Mouse (Mus musculus): Measurements from ENCODE around the gene Rftn1. TPM values are rescaled to one million over a fixed set of nuclear protein-coding genes. Genes with fewer than 3 reads are reported as not detected.

The Rftn1 gene
- total and polyA plus RNA-seq, 2 experiments from 2014 or later, result 19.7 to 44.4 TPM

DNA sequence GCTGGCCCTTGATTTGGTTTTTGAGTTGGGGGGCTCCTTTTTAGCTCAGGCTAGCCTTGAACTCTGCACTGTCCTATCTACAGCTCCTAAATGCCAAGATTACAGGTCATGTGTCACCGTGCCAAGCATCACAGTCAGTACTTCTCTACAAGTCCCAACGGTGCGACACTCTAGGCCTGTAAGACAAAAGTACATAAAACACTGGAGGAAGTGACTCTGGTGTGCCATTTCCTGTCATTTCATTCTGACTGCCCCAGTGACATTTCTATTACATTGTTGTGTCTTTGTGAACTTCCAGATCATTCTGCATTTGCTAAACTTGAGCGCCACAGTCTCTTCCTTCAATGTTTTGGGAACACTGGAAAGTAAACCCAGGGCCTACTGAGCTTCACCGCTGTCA lies 4.9 kb downstream of the Rftn1 start:
- WGBS, result 88% methylated on average over 5 of the region's 5 CpGs
- Histone ChIP-seq H3K36me3 (ENCODE audit: insufficient read depth, low read length) (no peaks in the 10 kb centered on the region), H3K4me3 (ENCODE audit: low read length) (no peak overlapping the region)

GRCm38 (mm10) chr17:50185083-50185482 lies 5.4 kb downstream of the Rftn1 start:
- Histone ChIP-seq H3K36me3 (ENCODE audit: insufficient read depth, low read length) (no peaks in the 10 kb centered on the region), H3K9me3 (ENCODE audit: low read length) (no peaks in the 10 kb centered on the region), H3K4me1 (ENCODE audit: insufficient read depth, low read length) (peaks cover 11% of the 10 kb centered on the region), H3K27ac (no peak overlapping the region), H3K9ac (replicated peaks; ENCODE audit: low read length) (no peak overlapping the region), H3K4me3 (ENCODE audit: low read length) (no peak overlapping the region), H3K27me3 (ENCODE audit: insufficient read depth, low read length) (no peaks in the 10 kb centered on the region), H3K4me2 (ENCODE audit: low read depth, low read length) (no peak overlapping the region)
- ATAC-seq (no peak), DNase-seq (ENCODE audit: low spot score) (no peak)
- no peak for TF ChIP-seq CTCF (IDR thresholded peaks at IDR 0.05; ENCODE audit: low read depth)
- WGBS, result 87% methylated on average over 4 of the region's 4 CpGs

More for the DNA sequence above, 4.9 kb downstream of the Rftn1 start:
- DNase-seq (ENCODE audit: low spot score), result no peak
- Histone ChIP-seq H3K4me2 (ENCODE audit: low read depth, low read length) (no peak overlapping the region), H3K27me3 (ENCODE audit: insufficient read depth, low read length) (no peaks in the 10 kb centered on the region), H3K9ac (replicated peaks; ENCODE audit: low read length) (no peak overlapping the region), H3K9me3 (ENCODE audit: low read length) (no peaks in the 10 kb centered on the region), H3K27ac (no peak overlapping the region), H3K4me1 (ENCODE audit: insufficient read depth, low read length) (peaks cover 11% of the 10 kb centered on the region)
- no peak for ATAC-seq
- TF ChIP-seq CTCF (IDR thresholded peaks at IDR 0.05; ENCODE audit: low read depth), result no peak

GRCm38 (mm10) chr17:50184217-50185038 lies 6.0 kb downstream of the Rftn1 start:
- H3K9ac ChIP-seq (replicated peaks; ENCODE audit: low read length), result no peak overlapping the region
- no peak for DNase-seq (ENCODE audit: low spot score)
- H3K4me3 ChIP-seq (ENCODE audit: low read length), result no peak overlapping the region
- H3K4me1 ChIP-seq (ENCODE audit: insufficient read depth, low read length), result peaks cover 8% of the 10 kb centered on the region
- no peak overlapping the region for H3K4me2 ChIP-seq (ENCODE audit: low read depth, low read length)
- ATAC-seq, result no peak
- no peaks in the 10 kb centered on the region for H3K27me3 ChIP-seq (ENCODE audit: insufficient read depth, low read length)
- no peaks in the 10 kb centered on the region for H3K9me3 ChIP-seq (ENCODE audit: low read length)
- no peaks in the 10 kb centered on the region for H3K36me3 ChIP-seq (ENCODE audit: insufficient read depth, low read length)
- no peak overlapping the region for H3K27ac ChIP-seq
- 62% methylated on average over 12 of the region's 12 CpGs for WGBS
- TF ChIP-seq CTCF (IDR thresholded peaks at IDR 0.05; ENCODE audit: low read depth), result no peak

GRCm38 (mm10) chr17:50183300-50183699 lies 7.2 kb downstream of the Rftn1 start:
- no peak for ATAC-seq
- no peak overlapping the region for H3K4me3 ChIP-seq (ENCODE audit: low read length)
- H3K36me3 ChIP-seq (ENCODE audit: insufficient read depth, low read length), result no peaks in the 10 kb centered on the region
- WGBS, result 60% methylated on average over 4 of the region's 4 CpGs
- H3K9me3 ChIP-seq (ENCODE audit: low read length), result no peaks in the 10 kb centered on the region
- H3K9ac ChIP-seq (replicated peaks; ENCODE audit: low read length), result no peak overlapping the region
- no peak overlapping the region for H3K4me2 ChIP-seq (ENCODE audit: low read depth, low read length)
- H3K27ac ChIP-seq, result no peak overlapping the region
- no peak for TF ChIP-seq CTCF (IDR thresholded peaks at IDR 0.05; ENCODE audit: low read depth)
- H3K4me1 ChIP-seq (ENCODE audit: insufficient read depth, low read length), result peaks cover 8% of the 10 kb centered on the region
- no peak for DNase-seq (ENCODE audit: low spot score)
- H3K27me3 ChIP-seq (ENCODE audit: insufficient read depth, low read length), result no peaks in the 10 kb centered on the region

- Histone ChIP-seq H3K27me3 (ENCODE audit: insufficient read depth, low read length) (no peaks in the 10 kb centered on the region), H3K9me3 (ENCODE audit: low read length) (no peaks in the 10 kb centered on the region), H3K27ac (no peak overlapping the region), H3K4me3 (ENCODE audit: low read length) (no peak overlapping the region), H3K4me2 (ENCODE audit: low read depth, low read length) (no peak overlapping the region), H3K9ac (replicated peaks; ENCODE audit: low read length) (no peak overlapping the region), H3K4me1 (ENCODE audit: insufficient read depth, low read length) (peaks cover 8% of the 10 kb centered on the region), H3K36me3 (ENCODE audit: insufficient read depth, low read length) (no peaks in the 10 kb centered on the region)
- no peak for DNase-seq (ENCODE audit: low spot score)
- ATAC-seq, result no peak
- no peak for TF ChIP-seq CTCF (IDR thresholded peaks at IDR 0.05; ENCODE audit: low read depth)
- 68% methylated on average over 3 of the region's 3 CpGs for WGBS
These were observed 7.9 kb downstream of the Rftn1 start for GRCm38 (mm10) chr17:50182542-50182951.

GRCm38 (mm10) chr17:50180899-50181570 lies 9.4 kb downstream of the Rftn1 start:
- Histone ChIP-seq H3K4me3 (ENCODE audit: low read length) (no peak overlapping the region), H3K36me3 (ENCODE audit: insufficient read depth, low read length) (no peaks in the 10 kb centered on the region), H3K9ac (replicated peaks; ENCODE audit: low read length) (no peak overlapping the region), H3K4me1 (ENCODE audit: insufficient read depth, low read length) (peaks cover 8% of the 10 kb centered on the region), H3K27me3 (ENCODE audit: insufficient read depth, low read length) (no peaks in the 10 kb centered on the region), H3K27ac (no peak overlapping the region), H3K4me2 (ENCODE audit: low read depth, low read length) (no peak overlapping the region), H3K9me3 (ENCODE audit: low read length) (no peaks in the 10 kb centered on the region)
- ATAC-seq, result no peak
- WGBS, result 91% methylated on average over 4 of the region's 4 CpGs
- no peak for TF ChIP-seq CTCF (IDR thresholded peaks at IDR 0.05; ENCODE audit: low read depth)
- DNase-seq (ENCODE audit: low spot score), result no peak

DNA sequence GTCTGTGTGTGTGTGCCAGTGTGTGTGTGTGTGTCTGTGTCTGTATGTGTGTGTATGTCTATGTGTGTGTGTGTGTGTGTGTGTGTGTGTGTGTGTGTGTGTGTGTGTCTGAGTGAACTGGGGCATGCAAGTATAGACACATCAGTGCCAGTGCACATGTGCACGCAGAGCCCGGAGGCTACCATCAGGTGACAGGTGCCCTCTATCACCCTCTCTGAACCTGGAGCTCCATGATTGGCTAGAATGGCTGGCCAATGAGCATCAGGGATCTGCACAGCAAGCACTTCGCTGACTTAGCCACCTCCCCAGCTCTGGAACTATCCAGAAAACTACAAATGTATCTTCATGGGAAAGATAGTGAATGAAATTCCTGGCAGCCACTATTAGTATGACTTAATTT lies 16.7 kb downstream of the Rftn1 start:
- H3K36me3 ChIP-seq (ENCODE audit: insufficient read depth, low read length), result no peaks in the 10 kb centered on the region
- no peak overlapping the region for H3K4me2 ChIP-seq (ENCODE audit: low read depth, low read length)
- DNase-seq (ENCODE audit: low spot score), result no peak
- WGBS, result 90% methylated on average over 3 of the region's 3 CpGs
- no peak overlapping the region for H3K9ac ChIP-seq (replicated peaks; ENCODE audit: low read length)
- no peak for ATAC-seq
- H3K27me3 ChIP-seq (ENCODE audit: insufficient read depth, low read length), result no peaks in the 10 kb centered on the region
- no peak for TF ChIP-seq CTCF (IDR thresholded peaks at IDR 0.05; ENCODE audit: low read depth)
- no peak overlapping the region for H3K27ac ChIP-seq
- no peaks in the 10 kb centered on the region for H3K4me1 ChIP-seq (ENCODE audit: insufficient read depth, low read length)
- no peaks in the 10 kb centered on the region for H3K9me3 ChIP-seq (ENCODE audit: low read length)
- no peak overlapping the region for H3K4me3 ChIP-seq (ENCODE audit: low read length)

All from hindbrain, postnatal 0 days (tissue).